Mouse (Mus musculus) MEL (cell line): ENCODE measurements around the gene Tmem170. TPM values are rescaled to one million over a fixed set of nuclear protein-coding genes. Genes with fewer than 3 reads are reported as not detected.

Experiments used
- DNase-seq: peaks from one replicate; pipeline ENCODE4 v3.0.0; 2011; ENCODE audit warnings: low read depth, low spot score
- H3K27ac ChIP-seq: 2 replicates; pipeline ENCODE4 v1.5.1; 2012; ENCODE audit warnings: low read depth, mild to moderate bottlenecking, control low read depth, low read length, moderate library complexity; ENCODE audit not compliant: control insufficient read depth
- H3K27me3 ChIP-seq, 2 experiments: fragments of 150-350 bp in 1 of 2; sonication (generic) in 1 of 2; 2 replicates each; pipeline ENCODE4 v1.6.1; 2012; ENCODE audit warnings: low read length in 2 of 2, mild to moderate bottlenecking in 2 of 2, improper control_type of control experiment in 1 of 2, moderate library complexity in 1 of 2; ENCODE audit not compliant: insufficient read depth in 2 of 2, control insufficient read depth in 1 of 2
- H3K36me3 ChIP-seq, 2 experiments: 2 replicates each; pipeline ENCODE4 v1.6.1; 2012 to 2014; ENCODE audit warnings: low read length in 2 of 2, improper control_type of control experiment in 1 of 2, inconsistent platforms in 1 of 2, mild to moderate bottlenecking in 1 of 2; ENCODE audit not compliant: insufficient read depth in 2 of 2, control insufficient read depth in 1 of 2
- H3K4me1 ChIP-seq, 2 experiments: fragments of 150-350 bp in 1 of 2; sonication (generic) in 1 of 2; 2 replicates each; pipeline ENCODE4 v1.6.1; 2012; ENCODE audit warnings: low read length in 2 of 2, improper control_type of control experiment in 1 of 2, mild to moderate bottlenecking in 1 of 2; ENCODE audit not compliant: insufficient read depth in 2 of 2, control insufficient read depth in 1 of 2
- H3K4me3 ChIP-seq, 2 experiments: fragments of 150-350 bp in 1 of 2; sonication (generic) in 1 of 2; 2 replicates each; pipeline ENCODE4 v1.5.1; 2012; ENCODE audit warnings: low read depth in 2 of 2, low read length in 2 of 2, mild to moderate bottlenecking in 2 of 2, moderate library complexity in 2 of 2, control low read depth in 1 of 2, improper control_type of control experiment in 1 of 2; ENCODE audit not compliant: control insufficient read depth in 1 of 2, insufficient read depth in 1 of 2
- H3K79me2 ChIP-seq: 2 replicates; pipeline ENCODE4 v1.6.1; 2012; ENCODE audit warnings: mild to moderate bottlenecking, low read length, moderate library complexity; ENCODE audit not compliant: control insufficient read depth, poor library complexity, insufficient read depth
- H3K9ac ChIP-seq: 2 replicates; pipeline ENCODE4 v1.6.1; 2012; ENCODE audit warnings: low read depth, mild to moderate bottlenecking, control low read depth, low read length, moderate library complexity; ENCODE audit not compliant: control insufficient read depth, poor library complexity, severe bottlenecking
- H3K9me3 ChIP-seq: fragments of 150-350 bp; sonication (generic); replicated peaks from 2 replicates; pipeline ENCODE4 v1.6.1; 2012; ENCODE audit warnings: mild to moderate bottlenecking, low read length, improper control_type of control experiment, moderate library complexity; ENCODE audit not compliant: insufficient read depth
- CTCF ChIP-seq, 3 experiments: IDR thresholded peaks in 2 of 3; conservative IDR thresholded peaks in 1 of 3; 2 replicates each; pipeline ENCODE4 v1.5.1; 2011 to 2012; ENCODE audit warnings: low read length in 3 of 3, low read depth in 2 of 3, mild to moderate bottlenecking in 2 of 3, improper control_type of control experiment in 1 of 3, inconsistent platforms in 1 of 3, mixed read lengths in 1 of 3, moderate library complexity in 1 of 3; ENCODE audit not compliant: control insufficient read depth in 1 of 3, insufficient read depth in 1 of 3, poor library complexity in 1 of 3, severe bottlenecking in 1 of 3
- E2F4 ChIP-seq: IDR thresholded peaks from 2 replicates; pipeline ENCODE4 v1.6.1; 2011; ENCODE audit warnings: low read depth, low read length, improper control_type of control experiment, borderline replicate concordance
- ELF1 ChIP-seq: IDR thresholded peaks from 2 replicates; pipeline ENCODE4 v1.6.1; 2014; ENCODE audit warnings: low read depth, mild to moderate bottlenecking, inconsistent platforms, low read length, improper control_type of control experiment, moderate library complexity
- EP300 ChIP-seq, 2 experiments: IDR thresholded peaks; 2 replicates each; pipeline ENCODE4 v1.6.1; 2011; ENCODE audit warnings: improper control_type of control experiment in 2 of 2, low read length in 2 of 2, low read depth in 1 of 2, mild to moderate bottlenecking in 1 of 2
- GATA1 ChIP-seq: IDR thresholded peaks from 2 replicates; pipeline ENCODE4 v1.6.1; 2011; ENCODE audit warnings: low read depth, low read length, improper control_type of control experiment
- HCFC1 ChIP-seq: IDR thresholded peaks from 2 replicates; pipeline ENCODE4 v1.6.1; 2012; ENCODE audit warnings: low read depth, mild to moderate bottlenecking, inconsistent platforms, low read length, improper control_type of control experiment, moderate library complexity
- JUND ChIP-seq: IDR thresholded peaks from 2 replicates; pipeline ENCODE4 v1.6.1; 2011; ENCODE audit warnings: low read depth, mild to moderate bottlenecking, improper control_type of control experiment, low read length
- MAZ ChIP-seq: IDR thresholded peaks from 2 replicates; pipeline ENCODE4 v1.6.1; 2012; ENCODE audit warnings: low read depth, mild to moderate bottlenecking, inconsistent platforms, low read length, improper control_type of control experiment
- MEF2A ChIP-seq: IDR thresholded peaks from 2 replicates; pipeline ENCODE4 v1.6.1; 2014; ENCODE audit warnings: low read depth, mild to moderate bottlenecking, inconsistent platforms, low read length, improper control_type of control experiment; ENCODE audit not compliant: poor library complexity, insufficient replicate concordance, severe bottlenecking; ENCODE audit errors: extremely low read depth
- MXI1 ChIP-seq: IDR thresholded peaks from 2 replicates; pipeline ENCODE4 v1.6.1; 2011; ENCODE audit warnings: mild to moderate bottlenecking, low read depth, low read length, improper control_type of control experiment
- MYB ChIP-seq: IDR thresholded peaks from 2 replicates; pipeline ENCODE4 v1.6.1; 2011; ENCODE audit warnings: mild to moderate bottlenecking, low read depth, low read length, improper control_type of control experiment
- MYC ChIP-seq: IDR thresholded peaks from 2 replicates; pipeline ENCODE4 v1.6.1; 2011; ENCODE audit warnings: low read depth, mild to moderate bottlenecking, low read length, improper control_type of control experiment, moderate library complexity
- NRF1 ChIP-seq: IDR thresholded peaks from 2 replicates; pipeline ENCODE4 v1.6.1; 2014; ENCODE audit warnings: low read depth, mild to moderate bottlenecking, inconsistent platforms, low read length, improper control_type of control experiment, moderate library complexity; ENCODE audit not compliant: poor library complexity, insufficient read depth, severe bottlenecking
- POLR2A ChIP-seq, 2 experiments: IDR thresholded peaks; 2 replicates each; pipeline ENCODE4 v1.6.1; 2011 to 2012; ENCODE audit warnings: low read length in 2 of 2, mild to moderate bottlenecking in 2 of 2, control low read depth in 1 of 2, improper control_type of control experiment in 1 of 2, low read depth in 1 of 2, moderate library complexity in 1 of 2; ENCODE audit not compliant: control insufficient read depth in 1 of 2, insufficient read depth in 1 of 2, poor library complexity in 1 of 2
- POLR2AphosphoS2 ChIP-seq: IDR thresholded peaks from 2 replicates; pipeline ENCODE4 v1.6.1; 2011; ENCODE audit warnings: low read length, improper control_type of control experiment
- RAD21 ChIP-seq: IDR thresholded peaks from 2 replicates; pipeline ENCODE4 v1.6.1; 2011; ENCODE audit warnings: mild to moderate bottlenecking, low read depth, low read length, improper control_type of control experiment
- RCOR1 ChIP-seq: IDR thresholded peaks from 2 replicates; pipeline ENCODE4 v1.6.1; 2012; ENCODE audit warnings: low read depth, mild to moderate bottlenecking, inconsistent platforms, low read length, improper control_type of control experiment
- SIN3A ChIP-seq: IDR thresholded peaks from 2 replicates; pipeline ENCODE4 v1.6.1; 2012; ENCODE audit warnings: low read length, improper control_type of control experiment, inconsistent platforms
- SMC3 ChIP-seq: IDR thresholded peaks from 2 replicates; pipeline ENCODE4 v1.6.1; 2011; ENCODE audit warnings: low read depth, low read length, improper control_type of control experiment
- TBP ChIP-seq: IDR thresholded peaks from 2 replicates; pipeline ENCODE4 v1.8.0; 2011; ENCODE audit warnings: low read depth, low read length, improper control_type of control experiment
- TCF12 ChIP-seq: IDR thresholded peaks from 2 replicates; pipeline ENCODE4 v1.6.1; 2014; ENCODE audit warnings: low read depth, mild to moderate bottlenecking, inconsistent platforms, low read length, improper control_type of control experiment, moderate library complexity
- UBTF ChIP-seq: IDR thresholded peaks from 2 replicates; pipeline ENCODE4 v1.6.1; 2012; ENCODE audit warnings: low read depth, mild to moderate bottlenecking, inconsistent platforms, low read length, improper control_type of control experiment, moderate library complexity, borderline replicate concordance; ENCODE audit not compliant: insufficient read depth
- USF1 ChIP-seq: IDR thresholded peaks from 2 replicates; pipeline ENCODE4 v1.6.1; 2014; ENCODE audit warnings: low read depth, mild to moderate bottlenecking, inconsistent platforms, low read length, improper control_type of control experiment, moderate library complexity
- USF2 ChIP-seq, 2 experiments: IDR thresholded peaks; 2 replicates each; pipeline ENCODE4 v1.6.1; 2011 to 2012; ENCODE audit warnings: improper control_type of control experiment in 2 of 2, low read length in 2 of 2, borderline replicate concordance in 1 of 2, inconsistent platforms in 1 of 2, low read depth in 1 of 2, mild to moderate bottlenecking in 1 of 2; ENCODE audit not compliant: insufficient read depth in 1 of 2
- ZC3H11A ChIP-seq: IDR thresholded peaks from 2 replicates; pipeline ENCODE4 v1.6.1; 2012; ENCODE audit warnings: low read depth, mild to moderate bottlenecking, inconsistent platforms, low read length, improper control_type of control experiment
- polyA plus RNA-seq, 2 experiments: library from polyadenylated mRNA; stranded (reverse) in 1 of 2; unstranded in 1 of 2; fragments of >175 nt in 1 of 2; fragments of >200 nt in 1 of 2; gene quantifications; 2 replicates each; pipeline versions ENCODE4 v1.2.1 to v1.2.4; 2012; ENCODE audit warnings: low replicate concordance in 2 of 2, low read depth in 1 of 2; ENCODE audit not compliant: insufficient read length in 2 of 2, insufficient read depth in 1 of 2, missing spikeins in 1 of 2
- total RNA-seq: library from RNA; depleted of rRNA; stranded (reverse); fragments of 300-350 nt; gene quantifications from 2 replicates; pipeline ENCODE4 v1.2.3, GENCODE M21; 2012

Gene Tmem170
- total and polyA plus RNA-seq, 3 experiments = 2.9 to 4.6 TPM; not detected in 1

- TF ChIP-seq GATA1 (peak; percentile 75), TCF12 (peak; percentile 55), POLR2A (IDR thresholded peaks at IDR 0.05; ENCODE audit: control insufficient read depth in 1 of 2, insufficient read depth in 1 of 2, low read depth in 1 of 2, low read length in 2 of 2, poor library complexity in 1 of 2) (no peak), USF2 (IDR thresholded peaks at IDR 0.05; ENCODE audit: borderline replicate concordance in 1 of 2, insufficient read depth in 1 of 2, low read depth in 1 of 2, low read length in 2 of 2) (no peak), MYC (no peak), NRF1 (no peak), UBTF (no peak), POLR2AphosphoS2 (no peak)
Measured at GRCm38 (mm10) chr8:111887479-111887878, 10.9 kb upstream of the Tmem170 start (continued).

GRCm38 (mm10) chr8:111883615-111884014 lies 7.1 kb upstream of the Tmem170 start:
- Histone ChIP-seq H3K27me3 (no peaks in the 10 kb centered on the region), H3K79me2 (no peaks in the 10 kb centered on the region), H3K9me3 (no peaks in the 10 kb centered on the region), H3K4me1 (peaks cover 3 to 25% of the 10 kb centered on the region in 2 experiments; a peak in 2 of 4 replicates), H3K36me3 (peaks cover 0 to 15% of the 10 kb centered on the region in 2 experiments; a peak in 2 of 4 replicates), H3K4me3 (no peak overlapping the region), H3K9ac (no peak overlapping the region), H3K27ac (no peak overlapping the region)
- no peak for TF ChIP-seq MEF2A
- no peak for TF ChIP-seq SIN3A
- no peak for TF ChIP-seq JUND
- no peak for TF ChIP-seq USF2 (IDR thresholded peaks at IDR 0.05; ENCODE audit: borderline replicate concordance in 1 of 2, insufficient read depth in 1 of 2, low read depth in 1 of 2, low read length in 2 of 2)
- no peak for TF ChIP-seq POLR2AphosphoS2
- TF ChIP-seq ELF1 = no peak
- TF ChIP-seq MYB = no peak
- TF ChIP-seq HCFC1 = no peak
- no peak for TF ChIP-seq EP300 (IDR thresholded peaks at IDR 0.05; ENCODE audit: low read depth in 1 of 2, low read length in 2 of 2)
- no peak for DNase-seq

- Histone ChIP-seq H3K9ac (peak overlapping the region; percentile 35; the same call in 1 of the 2 replicates), H3K27ac (no peak overlapping the region), H3K4me3 (no peak overlapping the region)
- TF ChIP-seq RAD21 (peak; percentile 68), TBP (no peak), E2F4 (no peak), ZC3H11A (peak; percentile 46; the same call in 1 of the 2 replicates), MXI1 (no peak), SMC3 (peak; percentile 87), RCOR1 (no peak), EP300 (IDR thresholded peaks at IDR 0.05; ENCODE audit: low read depth in 1 of 2, low read length in 2 of 2) (no peak), USF1 (no peak), CTCF (IDR thresholded peaks at IDR 0.05 in 2 of 3, conservative IDR thresholded peaks at IDR 0.05 in 1 of 3; ENCODE audit: control insufficient read depth in 1 of 3, insufficient read depth in 1 of 3, low read depth in 2 of 3, low read length in 3 of 3, poor library complexity in 1 of 3, severe bottlenecking in 1 of 3) (peak; percentile 91 to 93 (median 93)), MAZ (peak; percentile 97), MEF2A (no peak)
- TF ChIP-seq, all 39 proteins: peak for 5
- Histone ChIP-seq H3K27me3 (no peaks in the 10 kb centered on the region), H3K36me3 (peaks cover 0 to under 1% of the 10 kb centered on the region in 2 experiments; a peak in 1 of 4 replicates), H3K4me1 (peaks cover 0 to 9% of the 10 kb centered on the region in 2 experiments; a peak in 2 of 4 replicates), H3K9me3 (no peaks in the 10 kb centered on the region), H3K79me2 (no peaks in the 10 kb centered on the region)
- peak; percentile 76 for DNase-seq
Measured at GRCm38 (mm10) chr8:111881591-111881990, 5.0 kb upstream of the Tmem170 start.
